Mouse (Mus musculus) erythroblast, embryonic 14.5 days (primary cell): ENCODE data around the gene Tbc1d8b. TPM values are rescaled to one million over a fixed set of nuclear protein-coding genes. Genes with fewer than 3 reads are reported as not detected.

ENCODE experiments used
- H3K27me3 ChIP-seq: 2 replicates; pipeline ENCODE4 v1.6.1; 2012; ENCODE audit warnings: inconsistent platforms; ENCODE audit not compliant: control insufficient read depth
- H3K36me3 ChIP-seq: 2 replicates; pipeline ENCODE4 v1.6.1; 2012; ENCODE audit warnings: mild to moderate bottlenecking, inconsistent platforms; ENCODE audit not compliant: control insufficient read depth
- H3K4me1 ChIP-seq: 2 replicates; pipeline ENCODE4 v1.6.1; 2012; ENCODE audit warnings: inconsistent platforms; ENCODE audit not compliant: control insufficient read depth
- H3K4me3 ChIP-seq: replicated peaks from 2 replicates; pipeline ENCODE3; 2012; ENCODE audit warnings: moderate library complexity, mild to moderate bottlenecking, inconsistent platforms
- H3K9me3 ChIP-seq: 2 replicates; pipeline ENCODE4 v1.6.1; 2012; ENCODE audit warnings: low read length, inconsistent platforms, mixed read lengths; ENCODE audit not compliant: control insufficient read depth
- GATA1 ChIP-seq: IDR thresholded peaks from 2 replicates; pipeline ENCODE4 v1.6.1; 2012; ENCODE audit warnings: low read length, inconsistent platforms, mixed read lengths
- TAL1 ChIP-seq: IDR thresholded peaks from 3 replicates; pipeline ENCODE4 v1.6.1; 2012; ENCODE audit warnings: low read length, inconsistent platforms, mixed read lengths
- polyA plus RNA-seq: library from polyadenylated mRNA; stranded (reverse); fragments of >175 nt; gene quantifications from 2 replicates; pipeline ENCODE4 v1.2.3, GENCODE M21; 2012

The Tbc1d8b gene
- not detected in 2 replicates for polyA plus RNA-seq

- H3K4me1 ChIP-seq = peaks cover 8% of the 10 kb centered on the region; the same call in 1 of the 2 replicates
- TF ChIP-seq GATA1 = no peak
- no peak for TF ChIP-seq TAL1
- no peaks in the 10 kb centered on the region for H3K9me3 ChIP-seq
- H3K4me3 ChIP-seq = peak within 1 kb of the TSS; percentile 80
- peaks cover 4% of the 10 kb centered on the region; the same call in 1 of the 2 replicates for H3K27me3 ChIP-seq
- H3K36me3 ChIP-seq = no peaks in the 10 kb centered on the region
These were observed at the start of gene Tbc1d8b for GRCm38 (mm10) chrX:139684775-139685695. Tbc1d8b (plus strand) TSS chrX:139684996.

- no peaks in the 10 kb centered on the region for H3K27me3 ChIP-seq
- TF ChIP-seq TAL1 = no peak
- no peak for TF ChIP-seq GATA1
- H3K9me3 ChIP-seq = no peaks in the 10 kb centered on the region
- H3K4me3 ChIP-seq = no peak overlapping the region
- H3K4me1 ChIP-seq = no peaks in the 10 kb centered on the region
- no peaks in the 10 kb centered on the region for H3K36me3 ChIP-seq
These were observed 45.1 kb upstream of the Tbc1d8b start for GRCm38 (mm10) chrX:139639744-139640143.

- TF ChIP-seq GATA1 (no peak), TAL1 (no peak)
- H3K4me3 ChIP-seq = no peak overlapping the region
- no peaks in the 10 kb centered on the region for H3K36me3 ChIP-seq
- H3K9me3 ChIP-seq = no peaks in the 10 kb centered on the region
- H3K4me1 ChIP-seq = no peaks in the 10 kb centered on the region
- no peaks in the 10 kb centered on the region for H3K27me3 ChIP-seq
These were observed 44.4 kb upstream of the Tbc1d8b start for GRCm38 (mm10) chrX:139640418-139640817.

GRCm38 (mm10) chrX:139652226-139652625 is 32.6 kb upstream of the Tbc1d8b start:
- Histone ChIP-seq H3K36me3 (no peaks in the 10 kb centered on the region), H3K4me1 (peaks cover 13% of the 10 kb centered on the region), H3K4me3 (no peak overlapping the region), H3K9me3 (no peaks in the 10 kb centered on the region), H3K27me3 (no peaks in the 10 kb centered on the region)
- TF ChIP-seq TAL1 (no peak), GATA1 (no peak)

GRCm38 (mm10) chrX:139653292-139653691 is 31.5 kb upstream of the Tbc1d8b start:
- no peaks in the 10 kb centered on the region for H3K36me3 ChIP-seq
- TF ChIP-seq TAL1 (no peak), GATA1 (no peak)
- H3K27me3 ChIP-seq = no peaks in the 10 kb centered on the region
- H3K4me1 ChIP-seq = peaks cover 13% of the 10 kb centered on the region
- no peak overlapping the region for H3K4me3 ChIP-seq
- H3K9me3 ChIP-seq = no peaks in the 10 kb centered on the region

GRCm38 (mm10) chrX:139654350-139655063 is 30.3 kb upstream of the Tbc1d8b start:
- peaks cover 13% of the 10 kb centered on the region for H3K4me1 ChIP-seq
- no peak overlapping the region for H3K4me3 ChIP-seq
- no peaks in the 10 kb centered on the region for H3K9me3 ChIP-seq
- no peaks in the 10 kb centered on the region for H3K36me3 ChIP-seq
- no peaks in the 10 kb centered on the region for H3K27me3 ChIP-seq
- TF ChIP-seq TAL1 (no peak), GATA1 (no peak)

- no peaks in the 10 kb centered on the region for H3K9me3 ChIP-seq
- TF ChIP-seq GATA1 (no peak), TAL1 (no peak)
These were observed 22.7 kb upstream of the Tbc1d8b start for GRCm38 (mm10) chrX:139662111-139662510.

GRCm38 (mm10) chrX:139665829-139666228 is 19.0 kb upstream of the Tbc1d8b start:
- H3K4me1 ChIP-seq = no peaks in the 10 kb centered on the region
- H3K9me3 ChIP-seq = no peaks in the 10 kb centered on the region
- TF ChIP-seq TAL1 (no peak), GATA1 (no peak)

More at GRCm38 (mm10) chrX:139662111-139662510, 22.7 kb upstream of the Tbc1d8b start:
- Histone ChIP-seq H3K4me3 (no peak overlapping the region), H3K4me1 (no peaks in the 10 kb centered on the region), H3K27me3 (no peaks in the 10 kb centered on the region), H3K36me3 (no peaks in the 10 kb centered on the region)

GRCm38 (mm10) chrX:139684410-139684774 is 404 bp upstream of the Tbc1d8b start:
- TF ChIP-seq TAL1 (no peak), GATA1 (no peak)
- peaks cover 8% of the 10 kb centered on the region; the same call in 1 of the 2 replicates for H3K4me1 ChIP-seq
- no peaks in the 10 kb centered on the region for H3K36me3 ChIP-seq

More at GRCm38 (mm10) chrX:139665829-139666228, 19.0 kb upstream of the Tbc1d8b start:
- Histone ChIP-seq H3K4me3 (no peak overlapping the region), H3K27me3 (no peaks in the 10 kb centered on the region), H3K36me3 (no peaks in the 10 kb centered on the region)

More at GRCm38 (mm10) chrX:139684410-139684774, 404 bp upstream of the Tbc1d8b start:
- H3K27me3 ChIP-seq = peaks cover 4% of the 10 kb centered on the region; the same call in 1 of the 2 replicates
- no peaks in the 10 kb centered on the region for H3K9me3 ChIP-seq
- peak overlapping the region; percentile 80 for H3K4me3 ChIP-seq
